Mouse (Mus musculus) brown adipose tissue, adult 24 weeks (tissue): ENCODE results near the gene Msi1. TPM values are rescaled to one million over a fixed set of nuclear protein-coding genes. Genes with fewer than 3 reads are reported as not detected.
"Not testable (repeated sequence)": the region's sequence is repeated elsewhere in the genome, so short reads cannot be mapped to it uniquely, and the experiment has no call there.

Experiments
- H3K27ac ChIP-seq: fragments of 200-500 bp; replicated peaks from 2 replicates; pipeline ENCODE4 v1.5.1; 2012; ENCODE audit warnings: low read depth, mild to moderate bottlenecking, low read length
- H3K4me1 ChIP-seq: fragments of 200-500 bp; 2 replicates; pipeline ENCODE4 v1.6.1; 2012; ENCODE audit warnings: low read length, mixed read lengths; ENCODE audit not compliant: control insufficient read depth, insufficient read depth, insufficient read length
- H3K4me3 ChIP-seq: fragments of 200-500 bp; 2 replicates; pipeline ENCODE4 v1.5.1; 2012; ENCODE audit warnings: low read depth, mild to moderate bottlenecking, low read length, moderate library complexity; ENCODE audit not compliant: insufficient read depth
- polyA plus RNA-seq: library from polyadenylated mRNA; stranded (reverse); fragments of >200 nt; gene quantifications from 2 replicates; pipeline ENCODE4 v1.2.4, GENCODE M21; 2012; ENCODE audit not compliant: missing spikeins, insufficient read depth, insufficient read length

Msi1 gene
- polyA plus RNA-seq, 1 experiment = 1.1 TPM

DNA sequence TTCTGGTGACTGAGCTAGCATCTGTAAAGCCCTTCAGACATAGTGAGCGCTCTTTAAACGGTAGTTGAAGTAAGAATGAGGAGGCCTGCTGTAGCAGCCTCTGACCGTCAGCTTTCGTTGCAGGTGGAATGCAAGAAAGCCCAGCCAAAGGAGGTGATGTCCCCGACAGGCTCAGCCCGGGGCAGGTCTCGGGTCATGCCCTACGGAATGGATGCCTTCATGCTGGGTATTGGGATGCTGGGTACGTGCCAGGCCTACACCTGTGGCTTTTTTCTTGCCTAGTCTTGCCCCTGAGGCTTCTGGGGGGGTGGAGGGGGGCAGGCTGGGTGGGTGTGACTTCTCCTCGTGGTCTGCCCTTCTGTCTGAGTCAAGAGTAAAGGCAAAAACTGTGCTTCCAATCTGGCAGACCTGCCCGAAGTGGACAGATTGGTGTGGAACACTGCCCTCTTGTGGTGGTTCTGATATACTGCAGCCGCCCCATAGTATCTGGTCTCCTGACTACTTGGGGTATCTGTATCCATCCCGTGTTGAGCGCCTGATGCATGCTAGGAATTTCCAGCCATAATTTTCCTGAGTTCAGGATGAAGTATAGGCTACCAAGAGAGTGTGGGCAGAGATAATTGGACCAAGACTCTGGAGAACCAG is 11.9 kb downstream of the Msi1 start:
- Histone ChIP-seq H3K4me3 (no peak overlapping the region), H3K4me1 (no peaks in the 10 kb centered on the region), H3K27ac (no peak overlapping the region)

DNA sequence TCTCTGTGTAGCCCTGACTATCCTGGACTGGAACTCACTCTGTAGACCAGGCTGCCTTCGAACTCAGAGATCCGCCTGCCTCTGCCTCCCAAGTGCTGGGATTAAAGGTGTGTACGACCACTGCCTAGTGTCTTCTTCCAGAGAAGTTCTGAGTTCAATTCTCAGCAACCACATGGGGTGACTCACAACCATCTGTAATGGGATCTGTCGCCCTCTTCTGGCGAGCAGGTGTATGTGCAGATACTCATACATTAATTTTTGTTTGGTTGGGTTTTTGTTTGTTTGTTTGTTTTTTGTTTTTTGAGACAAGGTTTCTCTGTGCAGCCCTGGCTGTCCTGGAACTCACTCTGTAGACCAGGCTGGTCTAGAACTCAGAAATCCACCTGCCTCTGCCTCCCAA is 13.3 kb downstream of the Msi1 start:
- H3K4me3 ChIP-seq, H3K27ac ChIP-seq, H3K4me1 ChIP-seq: not testable (repeated sequence)

DNA sequence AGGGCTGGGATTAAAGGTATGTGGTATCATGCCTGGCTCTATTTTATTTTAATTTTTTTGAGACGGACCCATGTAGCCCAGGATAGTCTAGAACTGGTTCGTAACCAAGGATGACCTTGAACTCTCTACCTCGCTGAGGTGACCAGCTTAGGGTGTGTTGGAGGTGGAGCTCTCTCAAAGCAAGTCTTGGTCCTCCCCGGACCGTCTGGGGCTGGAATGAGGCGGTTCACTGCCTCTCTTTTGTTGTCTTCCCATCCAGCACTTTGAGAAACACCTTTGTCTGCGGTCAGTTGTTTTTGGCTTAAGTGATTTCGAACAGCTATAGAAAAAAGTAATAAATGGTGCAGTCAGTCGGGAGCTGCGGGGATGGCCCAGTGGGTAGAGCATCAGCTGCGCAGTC is 14.7 kb downstream of the Msi1 start:
- Histone ChIP-seq H3K27ac (no peak overlapping the region), H3K4me1 (no peaks in the 10 kb centered on the region), H3K4me3 (no peak overlapping the region)

DNA sequence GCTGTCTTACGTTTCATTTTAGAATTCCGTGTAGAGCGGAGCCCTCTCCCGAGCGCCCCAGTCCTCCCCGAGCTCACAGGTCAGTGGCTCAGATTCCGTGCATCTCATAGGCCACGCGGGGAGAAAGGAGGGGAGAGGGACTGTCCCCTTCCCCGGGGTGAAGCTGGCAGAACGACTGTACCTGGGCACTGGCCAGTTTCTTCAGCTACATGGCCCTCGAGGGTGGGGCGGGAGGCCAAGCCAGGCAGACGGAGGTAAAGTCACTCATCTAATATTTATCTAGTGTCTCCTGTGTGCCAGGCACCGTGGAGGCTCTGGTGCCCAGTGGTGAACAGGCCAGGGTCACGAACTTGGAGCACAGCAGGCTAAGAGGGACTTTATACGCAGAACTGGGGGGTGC is 17.7 kb downstream of the Msi1 start:
- Histone ChIP-seq H3K27ac (no peak overlapping the region), H3K4me3 (no peak overlapping the region), H3K4me1 (no peaks in the 10 kb centered on the region)

DNA sequence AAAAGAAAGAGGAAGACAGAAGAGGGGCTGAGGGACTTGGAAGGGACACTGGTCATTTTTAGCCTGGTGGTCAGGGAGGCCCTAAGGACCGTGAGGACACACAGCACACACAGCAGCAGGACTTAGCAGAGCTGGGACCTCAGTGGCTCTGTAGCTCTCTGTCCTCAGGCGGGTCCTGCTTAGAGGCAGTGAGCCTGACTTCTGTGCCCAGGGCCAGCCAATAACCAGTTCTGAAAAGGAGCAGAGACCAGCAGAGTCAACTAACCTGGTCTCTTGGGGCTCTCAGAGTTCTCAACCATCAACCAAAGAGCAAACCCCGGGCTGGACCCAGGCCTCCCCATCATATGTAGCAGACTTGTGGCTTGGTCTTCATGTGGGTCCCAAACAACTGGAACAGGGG is 19.8 kb downstream of the Msi1 start:
- H3K4me1 ChIP-seq = no peaks in the 10 kb centered on the region
- H3K27ac ChIP-seq = no peak overlapping the region
- H3K4me3 ChIP-seq = no peak overlapping the region

DNA sequence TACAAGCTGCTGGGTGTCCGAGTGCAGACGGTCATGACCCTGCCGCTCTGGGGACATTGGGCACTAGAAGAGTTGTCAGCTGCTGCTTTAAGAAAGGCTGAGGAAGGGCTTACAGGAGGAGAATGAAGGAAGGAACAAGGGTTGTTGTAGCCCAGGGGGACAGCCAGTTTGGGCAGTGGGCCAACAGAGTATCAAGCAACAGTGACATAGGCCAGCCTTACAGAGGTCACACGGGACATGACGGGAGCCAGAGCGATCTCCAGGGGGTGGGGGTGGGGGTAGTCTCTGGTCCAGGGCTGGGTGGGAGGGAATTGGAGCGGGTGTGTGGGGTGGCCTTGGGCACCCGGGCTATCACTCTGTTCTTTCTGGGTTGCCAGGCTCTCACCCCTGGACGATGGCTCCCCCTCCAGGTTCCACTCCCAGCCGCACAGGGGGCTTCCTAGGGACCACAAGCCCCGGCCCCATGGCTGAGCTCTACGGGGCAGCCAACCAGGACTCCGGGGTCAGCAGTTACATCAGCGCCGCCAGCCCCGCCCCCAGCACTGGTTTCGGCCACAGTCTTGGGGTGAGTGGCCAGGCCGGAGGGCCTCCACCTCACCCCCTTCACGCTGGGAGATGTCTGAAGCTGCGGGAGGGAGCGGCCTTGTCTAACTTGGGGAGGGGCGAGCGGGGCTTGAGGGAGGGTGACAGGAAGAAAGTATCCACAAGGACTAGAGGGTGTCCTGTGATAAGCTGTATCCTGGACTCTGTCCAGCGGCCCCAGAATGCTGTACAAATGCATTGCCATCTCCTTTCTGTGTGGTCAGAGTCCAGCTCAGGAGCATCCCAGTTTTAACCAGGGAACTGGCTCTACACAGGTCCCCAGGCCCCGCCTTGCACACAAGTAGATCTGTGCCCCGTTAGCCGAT is 21.3 kb downstream of the Msi1 start:
- Histone ChIP-seq H3K27ac (no peak overlapping the region), H3K4me1 (no peaks in the 10 kb centered on the region), H3K4me3 (no peak overlapping the region)

DNA sequence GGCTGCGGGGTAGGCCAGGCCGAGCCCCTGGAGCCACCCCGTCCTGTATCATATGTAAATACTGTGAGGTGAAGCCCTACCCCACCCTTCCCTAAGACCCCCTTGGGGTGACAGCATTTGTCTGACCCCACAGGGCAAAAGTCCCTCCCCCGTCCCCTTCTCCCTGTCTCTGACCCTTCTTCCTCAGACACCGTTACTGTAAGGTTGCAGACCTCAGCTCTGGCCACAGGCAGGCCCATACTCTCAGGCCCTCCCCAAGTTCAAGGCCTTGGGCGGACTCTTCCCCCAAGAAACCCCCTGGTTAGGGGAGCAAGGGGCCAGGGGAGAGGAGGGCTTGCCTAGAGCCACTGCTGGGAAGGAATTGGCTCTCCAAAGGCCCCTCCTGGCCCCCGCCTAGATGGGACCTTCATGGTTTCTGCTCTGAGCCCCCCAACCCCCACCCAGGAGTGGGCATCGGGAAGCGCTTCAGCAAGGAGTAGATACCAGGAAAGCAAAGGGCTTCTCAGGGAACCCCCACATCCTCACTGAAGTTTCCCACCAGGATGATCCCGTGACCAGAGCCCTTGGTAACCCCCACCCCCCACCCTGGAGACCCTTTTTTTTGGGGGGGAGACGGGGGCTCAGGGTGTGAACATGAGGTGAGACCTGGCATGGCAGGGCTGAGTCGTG is 25.2 kb downstream of the Msi1 start:
- Histone ChIP-seq H3K27ac (no peak overlapping the region), H3K4me1 (no peaks in the 10 kb centered on the region), H3K4me3 (no peak overlapping the region)

DNA sequence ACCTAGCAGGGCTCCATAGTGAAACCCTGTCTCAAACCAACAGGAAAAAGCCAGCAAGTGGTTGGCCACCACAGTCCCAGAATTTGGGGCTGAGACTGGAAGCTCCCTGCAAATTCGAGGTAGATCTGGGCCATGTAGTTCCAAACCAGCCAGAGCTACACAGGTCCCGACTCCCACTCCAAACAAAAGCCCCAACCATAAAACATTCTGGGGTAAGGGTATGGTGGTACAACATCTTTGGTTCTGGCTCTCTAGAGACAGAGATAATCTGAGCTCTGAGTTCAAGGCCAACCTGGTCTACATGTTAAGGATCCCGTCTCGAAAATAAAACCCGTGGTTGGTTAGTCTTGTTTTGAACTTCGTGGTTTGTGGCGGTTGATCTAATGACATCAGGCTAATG is 26.4 kb downstream of the Msi1 start:
- Histone ChIP-seq H3K4me1 (no peaks in the 10 kb centered on the region), H3K4me3 (no peak overlapping the region), H3K27ac (no peak overlapping the region)

DNA sequence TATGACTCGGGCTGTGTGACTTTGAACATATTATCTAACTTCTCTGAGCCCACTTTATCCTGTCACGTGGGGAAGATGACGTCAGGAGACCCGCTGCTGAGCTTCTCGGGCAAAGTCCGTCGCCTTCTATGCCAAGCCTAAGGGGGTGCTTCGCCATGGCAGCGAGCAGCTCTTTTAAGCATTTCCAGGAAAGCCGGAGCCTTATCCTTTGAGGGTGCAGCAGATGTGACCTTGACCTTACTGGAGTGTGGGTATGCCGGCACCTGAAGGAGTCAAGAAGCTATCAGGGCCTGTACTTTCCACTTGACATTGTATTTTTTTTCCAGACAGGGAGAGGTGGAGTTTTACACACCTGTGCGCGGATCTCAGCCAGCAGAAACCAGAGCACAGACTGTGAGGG is 29.5 kb downstream of the Msi1 start:
- Histone ChIP-seq H3K4me1 (no peaks in the 10 kb centered on the region), H3K4me3 (no peak overlapping the region), H3K27ac (no peak overlapping the region)

DNA sequence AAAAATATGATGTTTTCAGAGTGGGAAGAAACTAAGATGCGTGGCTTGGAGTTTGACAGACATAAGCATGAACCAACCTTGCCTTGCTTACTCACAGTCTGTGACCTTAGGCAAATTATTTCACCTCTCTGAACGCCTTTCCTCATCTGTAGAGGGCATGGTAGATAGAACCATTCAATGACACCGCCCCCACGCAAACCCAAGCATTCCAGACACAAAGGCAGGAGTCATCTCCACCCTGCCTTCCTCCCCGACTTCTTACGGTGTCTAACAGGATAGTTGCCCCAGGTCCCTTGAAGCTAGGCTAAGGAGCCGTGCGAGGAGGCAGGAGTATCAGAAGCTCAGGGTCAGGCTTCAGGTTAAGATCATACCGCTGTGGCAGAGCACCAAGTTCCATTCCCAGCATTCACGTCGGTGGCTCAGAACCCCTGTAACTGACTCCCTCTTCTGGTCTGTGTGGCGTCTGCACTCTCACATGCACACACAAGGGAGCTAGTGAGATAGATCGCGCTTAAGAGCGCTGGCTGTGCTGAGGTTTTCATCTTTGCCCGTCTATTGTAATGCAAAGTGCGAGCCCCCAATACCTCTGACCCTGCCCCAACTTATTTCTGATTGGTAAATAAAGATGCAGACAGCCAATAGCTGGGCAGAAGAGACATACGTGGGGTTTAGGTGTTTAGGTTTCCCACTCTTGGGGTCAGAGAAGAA is 35.2 kb downstream of the Msi1 start:
- Histone ChIP-seq H3K27ac (no peak overlapping the region), H3K4me3 (no peak overlapping the region), H3K4me1 (no peaks in the 10 kb centered on the region)

DNA sequence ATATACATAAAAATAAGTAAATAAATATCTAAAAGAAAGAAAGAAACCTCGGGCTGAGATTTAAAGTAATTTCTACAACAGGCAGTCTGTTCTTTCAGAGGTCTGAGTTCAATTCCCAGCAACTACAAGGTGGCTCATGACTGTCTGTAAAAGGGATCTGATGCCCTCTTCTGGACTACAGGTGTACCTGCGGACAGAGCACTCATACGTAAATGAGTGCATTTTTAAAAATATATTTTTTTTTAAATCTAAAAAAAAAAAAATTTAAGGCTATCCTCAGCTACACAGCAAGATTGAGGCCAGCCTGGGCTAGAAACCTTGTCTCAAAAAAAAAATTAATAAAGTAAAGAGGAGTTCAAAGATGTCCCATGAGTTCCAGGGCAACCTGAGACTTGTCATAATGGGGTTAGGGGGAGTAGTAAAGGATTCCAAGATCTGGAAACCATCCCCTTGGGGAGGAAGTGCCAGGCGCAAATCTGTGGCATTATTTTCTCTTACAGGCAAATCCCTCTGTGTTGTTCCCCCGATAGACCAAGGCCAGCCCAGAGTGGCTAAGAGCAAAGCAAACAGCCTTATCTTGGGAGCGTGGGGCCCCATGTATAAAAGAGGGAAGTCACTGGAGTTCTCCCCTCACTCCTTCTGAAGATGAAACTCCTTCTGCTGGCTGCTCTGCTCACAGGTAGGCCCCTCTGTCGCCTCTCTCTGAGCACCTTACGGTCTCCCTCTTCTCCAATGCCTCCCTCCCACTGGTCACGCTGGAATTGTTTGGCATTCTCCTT is 36.4 kb downstream of the Msi1 start, which contains the start of gene Pla2g1b:
TSS of gene Pla2g1b (plus strand) at position 621 of the 779 bp plus-strand sequence.
- no peak within 1 kb of the TSS for H3K4me3 ChIP-seq
- H3K27ac ChIP-seq = no peak within 1 kb of the TSS
- H3K4me1 ChIP-seq = no peaks in the 10 kb centered on the region

DNA sequence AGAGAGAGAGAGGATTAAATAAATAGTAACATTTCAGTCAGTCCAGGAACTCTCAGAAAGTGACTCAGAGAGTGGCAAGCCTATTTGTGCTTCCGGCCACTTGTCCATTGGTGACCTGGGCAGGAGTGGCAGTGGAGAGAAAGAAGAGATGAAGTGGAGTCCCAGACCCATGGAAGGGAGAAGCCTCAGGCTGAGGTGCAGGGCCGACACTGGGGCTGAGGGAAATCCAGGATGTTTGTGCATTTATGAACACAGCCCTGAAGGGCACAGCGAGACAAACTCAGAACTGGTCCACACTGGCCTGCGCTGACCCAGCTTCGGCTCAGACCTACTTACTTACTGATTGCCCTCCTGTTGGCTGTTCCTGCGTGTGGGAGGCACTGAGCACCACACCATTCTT is 40.4 kb downstream of the Msi1 start:
- Histone ChIP-seq H3K27ac (no peak overlapping the region), H3K4me3 (no peak overlapping the region), H3K4me1 (no peaks in the 10 kb centered on the region)

DNA sequence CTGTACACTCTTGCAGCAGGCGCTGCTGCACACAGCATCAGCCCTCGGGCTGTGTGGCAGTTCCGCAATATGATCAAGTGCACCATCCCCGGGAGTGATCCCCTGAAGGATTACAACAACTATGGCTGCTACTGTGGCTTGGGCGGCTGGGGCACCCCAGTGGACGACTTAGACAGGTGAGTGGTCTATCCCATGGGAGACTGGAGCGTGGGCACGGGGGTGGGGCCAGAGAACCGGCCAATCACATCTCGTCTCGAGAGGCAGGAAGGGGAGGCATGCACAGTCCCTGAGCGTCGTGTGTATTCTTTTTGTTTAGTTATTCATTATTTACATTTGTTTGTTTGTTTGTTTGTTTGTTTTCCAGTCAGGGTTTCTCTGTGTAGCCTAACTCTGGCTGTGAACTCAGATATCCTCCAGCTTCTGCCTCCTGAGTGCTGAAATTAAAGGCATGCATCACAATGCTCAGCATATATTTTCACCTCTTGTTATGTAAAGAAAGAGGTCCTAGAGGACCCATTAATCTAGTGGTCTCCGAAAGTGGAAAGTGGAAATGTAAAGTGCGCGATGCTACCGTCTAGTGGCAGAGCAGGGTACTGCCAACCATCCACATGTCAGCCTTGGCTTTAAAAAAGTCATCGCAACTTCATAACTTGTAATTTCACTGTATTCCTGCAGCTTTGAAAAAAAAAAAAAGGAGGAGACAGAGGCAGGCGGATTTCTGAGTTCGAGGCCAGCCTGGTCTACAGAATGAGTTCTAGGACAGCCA is 41.5 kb downstream of the Msi1 start:
- Histone ChIP-seq H3K4me3 (no peak overlapping the region), H3K4me1 (no peaks in the 10 kb centered on the region), H3K27ac (no peak overlapping the region)

DNA sequence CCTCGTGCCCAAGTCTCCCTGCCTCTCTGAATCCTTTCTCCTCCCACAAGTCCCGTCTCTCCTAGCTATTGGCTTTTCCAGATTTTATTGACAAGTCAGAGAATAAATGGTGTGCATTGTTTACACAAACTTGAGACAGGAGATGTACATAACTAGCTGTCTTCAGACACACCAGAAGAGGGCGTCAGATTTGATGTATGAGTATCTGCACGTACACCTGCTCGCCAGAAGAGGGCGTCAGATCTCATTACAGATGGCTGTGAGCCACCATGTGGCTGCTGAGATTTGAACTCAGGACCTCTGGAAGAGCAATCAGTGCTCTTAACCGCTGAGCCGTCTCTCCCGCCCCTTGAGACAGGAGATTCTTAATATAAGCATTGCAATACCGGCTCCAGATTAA is 43.8 kb downstream of the Msi1 start:
- Histone ChIP-seq H3K27ac (no peak overlapping the region), H3K4me3 (no peak overlapping the region), H3K4me1 (no peaks in the 10 kb centered on the region)
